Mouse (Mus musculus) spleen, postnatal 10 days (tissue): ENCODE results near the gene Slc12a7.
"Not testable (repeated sequence)": the region's sequence is repeated elsewhere in the genome, so short reads cannot be mapped to it uniquely, and the experiment has no call there.

Source experiments
- DNase-seq, 2 experiments: peaks; one replicate each; pipeline ENCODE4 v3.0.0; 2021 to 2022; ENCODE audit warnings: low spot score in 2 of 2

Gene Slc12a7

DNA sequence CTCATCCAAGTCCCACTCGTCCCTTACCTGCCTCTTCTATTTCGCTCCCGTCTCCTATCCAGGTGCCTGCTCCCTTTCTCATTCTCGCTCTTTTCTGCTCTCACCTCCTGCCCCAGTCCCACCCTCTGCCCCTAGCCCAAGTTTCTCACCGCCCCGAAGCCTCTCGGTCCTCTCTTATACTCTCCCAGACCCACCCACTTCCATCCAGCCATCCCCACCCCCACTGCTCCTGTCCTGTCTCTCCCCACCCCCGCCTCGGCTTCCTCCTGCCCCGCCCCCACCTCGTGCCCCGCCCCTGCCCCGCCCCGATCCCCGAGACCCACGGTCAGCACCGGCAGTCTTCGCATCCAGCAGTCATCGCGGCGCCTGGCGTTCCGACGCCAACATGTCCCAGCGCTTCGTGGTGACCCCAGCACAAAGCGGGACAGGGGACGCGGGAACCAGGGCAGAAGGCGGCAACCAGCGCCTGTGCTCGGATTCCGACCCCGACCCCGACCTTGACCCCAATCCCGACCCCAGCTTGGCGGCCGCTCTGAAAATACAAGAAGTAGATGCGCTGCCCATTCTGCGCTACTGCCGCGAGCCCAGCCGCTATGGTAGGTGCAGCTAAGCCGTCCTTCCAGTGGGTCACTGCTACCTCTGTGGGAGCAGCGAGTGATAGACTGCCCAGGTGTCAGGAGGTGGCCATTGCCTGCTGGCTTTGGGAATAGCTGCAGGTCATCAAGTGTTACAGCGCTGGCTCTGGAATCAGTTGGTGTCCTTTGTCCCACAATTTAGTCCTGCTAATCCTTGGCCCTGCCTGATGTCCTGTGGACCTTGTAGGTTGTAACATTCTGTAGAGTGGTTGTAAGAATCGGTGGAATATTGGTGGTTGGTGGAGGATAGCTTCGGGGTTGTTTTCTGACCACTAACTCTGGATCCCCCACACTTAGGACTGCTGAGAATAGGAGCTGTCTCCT, at the start of gene Slc12a7:
Gene Slc12a7 (plus strand): TSS at position 353 of the 959 bp plus-strand sequence.
- peak in 1 of 2 experiments; percentile 36 for DNase-seq

- no peak for DNase-seq
Observed at GRCm38 (mm10) chr13:73683682-73684081, 49.2 kb upstream of the Slc12a7 start.

GRCm38 (mm10) chr13:73684412-73684811, 48.5 kb upstream of the Slc12a7 start:
- no peak for DNase-seq

- no peak for DNase-seq
Observed at GRCm38 (mm10) chr13:73685502-73685901, 47.4 kb upstream of the Slc12a7 start.

- no peak for DNase-seq
Observed at GRCm38 (mm10) chr13:73687601-73688000, 45.3 kb upstream of the Slc12a7 start.

DNA sequence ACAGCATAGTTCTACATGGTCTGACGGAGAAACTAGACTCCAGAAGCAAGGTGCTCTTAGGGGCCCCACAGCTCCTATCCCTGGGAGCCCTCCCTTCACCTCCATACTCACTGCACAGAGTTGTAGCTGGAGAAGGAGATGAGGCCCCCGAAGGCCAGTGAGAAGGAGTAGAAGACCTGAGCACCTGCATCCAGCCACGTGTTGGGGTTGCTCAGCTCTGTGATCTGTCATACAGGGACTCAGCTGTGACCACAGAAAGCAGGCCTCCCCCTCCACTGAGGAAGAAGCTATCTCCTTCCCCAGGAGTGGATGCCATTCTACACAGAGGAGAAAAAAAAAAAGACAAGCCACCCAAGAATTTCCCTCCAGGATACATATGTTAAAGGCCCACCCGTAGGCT, 44.0 kb upstream of the Slc12a7 start:
- no peak for DNase-seq

- peak; percentile 26 to 74 for DNase-seq
Observed at GRCm38 (mm10) chr13:73692249-73692868, 40.5 kb upstream of the Slc12a7 start.

GRCm38 (mm10) chr13:73693333-73693732, 39.6 kb upstream of the Slc12a7 start:
- no peak for DNase-seq

DNA sequence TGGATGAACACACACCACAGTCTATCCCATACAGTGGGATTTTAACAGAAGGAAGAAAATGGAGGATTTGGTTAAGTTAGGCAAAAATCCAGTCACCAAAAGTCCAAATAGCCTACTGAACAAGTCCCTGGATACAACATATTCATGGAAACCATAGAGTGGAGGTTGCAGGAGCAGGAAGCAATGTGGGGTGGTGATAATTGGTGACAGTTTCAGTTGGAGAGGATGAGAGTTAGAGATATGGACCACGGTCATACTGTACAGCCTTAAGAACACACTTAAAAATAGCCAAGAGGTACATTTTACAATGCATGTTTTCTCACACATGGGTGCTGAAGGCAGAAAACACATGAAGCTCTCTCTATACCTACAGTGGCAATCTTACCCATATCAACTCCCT, 37.9 kb upstream of the Slc12a7 start:
- DNase-seq: no peak

DNA sequence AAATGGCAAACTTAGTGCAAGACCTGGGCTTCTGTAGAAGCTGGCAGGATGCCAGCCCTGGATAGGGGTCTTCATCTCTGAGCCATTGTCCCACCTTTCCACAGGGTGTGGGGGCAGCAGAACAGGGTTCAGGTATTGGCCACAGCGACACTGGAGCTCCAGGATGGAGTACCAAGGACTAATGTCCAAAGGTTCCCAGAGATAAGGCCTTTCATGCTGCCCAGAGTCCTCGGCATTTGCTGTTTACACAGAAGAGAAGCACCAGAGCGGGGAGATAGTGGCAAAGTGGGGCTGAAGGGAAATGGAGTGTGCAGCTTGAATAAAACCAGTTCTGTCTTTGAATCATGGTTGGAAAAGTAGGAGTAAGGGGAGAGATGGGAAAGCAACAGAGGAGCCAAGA, 36.4 kb upstream of the Slc12a7 start:
- no peak for DNase-seq

DNA sequence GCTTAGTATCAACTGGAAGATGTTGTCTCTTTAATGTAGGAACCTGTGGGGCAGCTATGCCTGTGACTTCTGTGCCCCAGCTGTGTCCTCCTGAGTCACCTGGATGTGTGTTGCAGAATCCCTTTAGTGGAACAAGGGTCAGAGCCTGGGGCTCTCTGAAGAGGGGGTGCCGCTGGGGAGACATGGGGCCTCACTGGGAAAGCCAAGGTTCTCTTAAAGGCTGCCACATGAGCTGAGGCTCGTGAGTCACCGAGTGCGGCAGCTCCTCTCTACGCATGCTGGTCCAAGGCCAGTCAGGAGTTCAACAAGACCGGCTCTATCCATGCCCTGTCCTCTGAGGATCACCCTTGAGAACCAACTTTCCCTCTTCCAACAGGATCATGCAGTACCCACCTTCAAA, 33.2 kb upstream of the Slc12a7 start:
- no peak for DNase-seq

- DNase-seq: no peak
Observed at GRCm38 (mm10) chr13:73700554-73700953, 32.3 kb upstream of the Slc12a7 start.

DNA sequence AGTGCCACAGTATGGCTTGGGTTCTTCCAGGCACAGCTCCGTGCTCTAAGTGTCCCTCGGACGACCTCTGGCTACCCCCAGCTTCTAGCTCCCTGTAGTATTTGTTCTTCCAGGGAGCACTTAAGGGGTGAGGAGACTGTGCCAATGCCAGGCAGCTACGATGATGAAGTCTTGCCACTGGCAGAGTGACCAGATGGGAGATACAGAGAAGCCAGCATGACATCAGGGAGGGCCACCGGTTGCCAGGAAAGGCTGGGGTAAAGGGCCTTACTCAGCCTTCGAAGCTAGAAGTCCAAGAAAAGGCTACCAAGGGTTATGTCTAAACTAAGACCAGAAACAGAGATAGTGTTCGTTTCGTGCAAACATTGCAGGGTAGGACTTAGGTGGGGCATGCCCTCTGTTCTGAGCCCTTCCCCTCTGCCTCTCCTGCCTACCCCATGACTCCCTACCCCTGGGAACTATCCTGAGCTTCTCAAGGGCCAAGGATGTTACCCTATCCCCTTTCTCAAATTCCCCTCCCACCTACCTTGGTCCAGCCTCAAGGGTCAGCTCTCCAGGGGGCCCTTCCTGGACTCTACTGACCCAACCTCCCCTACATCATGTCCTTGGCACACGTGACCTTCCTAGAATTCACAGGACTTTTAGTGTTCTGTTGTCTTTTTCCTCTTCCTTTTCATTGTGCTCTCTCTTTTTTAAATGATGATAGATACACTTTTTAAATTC, 31.6 kb upstream of the Slc12a7 start:
- no peak for DNase-seq

DNA sequence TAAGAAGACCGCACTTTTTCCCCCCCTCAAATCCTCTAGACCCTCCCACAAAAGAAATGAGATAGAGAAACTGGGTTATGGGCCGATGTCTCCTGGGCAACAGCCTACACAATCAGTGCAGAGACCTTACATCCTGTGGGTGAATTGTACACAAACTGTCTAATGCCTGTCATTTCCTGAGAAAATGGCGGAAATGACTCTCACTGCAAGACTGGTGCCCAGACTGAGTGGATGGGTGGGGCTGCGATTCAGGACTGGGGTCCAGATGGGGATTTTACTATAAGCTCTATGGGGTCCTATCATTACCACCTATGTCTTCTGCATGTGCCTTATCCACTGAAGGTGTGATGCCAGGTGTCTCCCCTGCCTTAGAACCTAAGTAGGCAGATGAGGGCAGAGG, 30.1 kb upstream of the Slc12a7 start:
- DNase-seq: no peak

- DNase-seq: not testable (repeated sequence)
Observed at GRCm38 (mm10) chr13:73703486-73703885, 29.4 kb upstream of the Slc12a7 start.

DNA sequence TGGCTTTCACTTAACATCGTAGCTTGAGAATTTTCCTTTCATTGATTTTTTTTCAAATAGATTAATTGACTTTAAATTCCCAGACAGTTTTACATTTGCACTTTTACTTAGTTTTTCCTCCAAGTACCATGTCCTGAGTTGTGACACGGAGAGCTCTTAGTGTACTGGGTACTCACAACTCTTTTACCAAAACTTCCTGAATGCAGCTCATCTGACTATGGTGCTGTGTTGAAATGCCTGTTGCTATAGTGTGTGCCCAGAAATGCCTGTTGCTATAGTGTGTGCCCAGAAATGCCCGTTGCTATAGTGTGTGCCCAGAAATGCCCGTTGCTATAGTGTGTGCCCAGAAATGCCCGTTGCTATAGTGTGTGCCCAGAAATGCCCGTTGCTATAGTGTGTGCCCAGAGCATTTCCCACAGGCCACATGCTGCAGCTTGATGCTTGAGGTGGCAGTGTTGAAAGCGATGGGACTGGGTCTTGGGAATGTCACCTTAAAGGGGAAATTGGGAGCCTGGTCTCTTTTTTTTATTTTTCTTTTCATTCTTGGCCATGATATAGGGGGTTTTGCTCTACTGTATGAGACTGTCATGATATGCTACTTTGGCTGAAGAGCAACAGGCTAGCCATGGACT, 28.1 kb upstream of the Slc12a7 start, which contains the start of gene Slc6a19:
Gene Slc6a19 (minus strand): TSS at position 172 of the 632 bp plus-strand sequence.
- no peak for DNase-seq

DNA sequence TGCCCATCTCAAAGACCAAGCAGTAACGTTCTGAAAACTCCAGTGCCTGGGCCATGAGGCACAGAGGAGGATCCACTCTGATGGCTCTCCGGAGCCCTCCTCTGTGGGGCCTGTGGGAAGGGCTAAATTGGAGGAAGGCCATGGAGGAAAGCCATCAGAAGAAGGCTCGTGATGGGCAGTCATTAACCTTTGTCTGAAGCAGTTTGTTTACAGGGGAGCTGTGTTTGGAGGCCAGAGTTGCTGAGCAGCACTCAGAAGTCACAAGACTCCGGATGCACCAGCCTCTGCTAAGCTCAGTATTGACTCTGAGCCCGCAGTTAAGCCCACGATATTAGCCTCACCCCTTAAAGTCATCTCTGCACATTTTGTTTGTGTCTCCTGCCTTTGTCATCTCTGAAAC, 23.4 kb upstream of the Slc12a7 start:
- no peak for DNase-seq

DNA sequence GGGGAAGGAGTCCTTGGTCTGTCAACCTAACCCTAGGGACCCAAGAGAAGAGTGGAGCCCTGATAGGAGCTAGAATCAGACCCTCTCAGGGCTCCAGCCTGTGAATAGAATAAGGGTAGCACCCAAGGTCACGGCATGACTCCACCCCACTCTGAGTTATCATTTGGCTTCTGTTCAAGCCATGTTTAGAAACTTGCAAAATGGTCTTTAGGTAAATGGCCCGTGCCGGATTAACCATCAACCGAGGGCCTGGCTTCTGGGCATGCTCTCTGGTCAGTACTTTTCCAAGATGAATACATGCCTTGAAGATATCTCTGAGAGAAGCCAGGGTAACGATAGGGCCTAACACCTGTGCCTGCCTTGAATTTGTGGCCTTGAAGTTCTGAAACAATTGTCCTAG, 21.7 kb upstream of the Slc12a7 start:
- DNase-seq: no peak

GRCm38 (mm10) chr13:73711803-73712202, 21.1 kb upstream of the Slc12a7 start:
- no peak for DNase-seq

DNA sequence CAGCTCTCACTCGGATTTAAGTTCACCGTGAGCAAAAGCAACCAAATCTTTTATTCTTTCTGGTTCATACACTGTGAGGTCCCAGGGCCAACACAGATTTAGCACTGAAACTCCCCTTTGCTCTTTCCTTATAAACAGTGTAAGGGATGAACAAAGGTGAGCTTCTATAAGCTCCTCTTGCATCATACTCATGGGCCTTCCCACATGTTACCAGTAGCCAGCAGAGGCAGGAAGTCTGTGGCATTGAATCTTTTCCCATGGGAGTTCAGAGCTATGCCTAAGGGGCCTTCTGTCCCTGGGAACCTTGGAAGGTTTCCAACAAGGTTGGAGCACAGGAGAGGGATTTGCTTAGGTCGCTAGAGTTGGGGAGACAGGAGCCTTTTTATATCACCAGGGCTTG, 20.7 kb upstream of the Slc12a7 start:
- DNase-seq: no peak

DNA sequence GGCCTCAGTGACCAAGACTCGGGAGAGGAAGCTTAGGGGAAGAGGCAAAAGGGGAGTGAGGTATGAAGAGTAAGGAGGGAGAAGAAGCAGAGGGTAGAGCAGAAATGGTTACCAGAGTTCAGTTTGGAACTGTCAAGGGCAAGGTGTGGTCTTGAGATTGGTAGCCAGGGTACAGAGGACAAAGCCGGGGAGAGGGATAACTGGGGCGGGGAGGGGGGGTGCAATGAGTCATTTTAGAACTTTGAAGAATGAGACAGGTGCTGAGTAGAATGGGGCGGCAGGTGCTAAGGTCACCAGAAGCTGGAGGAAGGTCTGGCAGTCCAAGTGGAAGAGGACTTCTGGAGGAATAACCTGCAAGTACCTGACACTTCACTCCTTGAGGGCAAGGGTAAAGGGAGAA, 19.7 kb upstream of the Slc12a7 start:
- DNase-seq: no peak

DNA sequence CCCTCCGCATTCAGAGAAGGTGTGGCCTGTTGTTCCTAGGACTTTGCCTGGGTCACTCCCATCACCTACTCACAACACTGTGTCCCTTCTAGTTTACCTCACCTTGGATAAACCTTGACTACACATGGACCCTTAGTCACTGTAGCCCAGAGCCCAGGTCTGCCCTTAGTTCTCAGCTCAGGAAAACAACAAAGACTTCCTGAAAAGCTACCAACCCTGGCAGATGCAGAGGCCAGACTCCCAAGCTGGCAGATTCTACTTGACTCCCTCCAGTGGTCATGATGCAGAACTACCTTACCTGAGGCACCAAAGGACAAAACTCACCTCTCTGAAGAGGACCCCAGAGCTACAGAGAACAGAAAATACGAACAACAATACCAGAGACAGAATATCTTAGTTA, 18.9 kb upstream of the Slc12a7 start:
- no peak for DNase-seq
